Mouse (Mus musculus): ENCODE results near the gene Hes3.

- TF ChIP-seq CTCF (IDR thresholded peaks at IDR 0.05; ENCODE audit: borderline replicate concordance, insufficient read depth, low read depth, low read length) (no peak), POLR2A (IDR thresholded peaks at IDR 0.05; ENCODE audit: borderline replicate concordance, insufficient read depth, low read length) (no peak)
Measured at GRCm38 (mm10) chr4:152287317-152288120, 3.9 kb downstream of the Hes3 start.
